Mouse (Mus musculus) stomach, postnatal 0 days (tissue): ENCODE measurements around the gene Celsr2.

ENCODE experiments used
- CTCF ChIP-seq: IDR thresholded peaks from 2 replicates; pipeline ENCODE4 v1.5.1; 2016; ENCODE audit warnings: antibody characterized with exemption, low read depth, mild to moderate bottlenecking, moderate library complexity
- EP300 ChIP-seq: optimal IDR thresholded peaks from 2 replicates; pipeline ENCODE3; 2016; ENCODE audit warnings: antibody characterized with exemption

DNA sequence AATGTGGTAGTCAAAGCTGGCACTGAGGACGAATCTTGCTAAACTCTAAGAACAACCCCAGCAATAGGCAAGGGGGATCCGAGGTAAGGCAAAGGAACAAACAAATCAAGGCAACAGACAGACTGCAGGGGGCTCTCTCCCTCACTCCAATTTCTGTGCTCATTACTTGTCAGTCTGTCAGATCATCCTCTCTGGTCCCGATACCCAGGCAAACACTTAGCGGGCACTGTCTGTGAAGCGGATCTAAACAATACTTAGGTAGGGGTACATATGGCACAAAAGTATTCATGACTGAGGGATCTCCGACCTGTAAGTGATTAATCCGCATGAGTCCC, 21.0 kb upstream of the Celsr2 start:
- TF ChIP-seq CTCF (peak; percentile 37), EP300 (no peak)
